20 mouse cellular contexts compared by ENCODE assay signal in genomic region chr17:50332012-50332300, GRCm38 (mm10). TPM values are rescaled to one million over a fixed set of nuclear protein-coding genes. Genes with fewer than 3 reads are reported as not detected.
DNase-seq lines count a peak whose midpoint lies in the region; ATAC-seq and TF ChIP-seq lines count a peak whose summit lies in the region.
"Had no signal": no experiment of that assay in that cellular context is flagged by ENCODE, and none has a peak within 500 bp of the region (broad histone marks: within the 10 kb centered on the region; RNA-seq: fewer than 3 reads in every experiment).

No protein-coding gene starts in this region.

- peak overlapping the region; percentile 5 for H3K4me3 ChIP-seq in erythroblast, embryonic 14.5 days (replicated peaks)
- H3K4me3 ChIP-seq in heart, postnatal 0 days (ENCODE audit: low read depth, low read length), result no peak overlapping the region
- no peak overlapping the region for H3K4me3 ChIP-seq in intestine, embryonic 14.5 days (ENCODE audit: low read depth, low read length)
- peak overlapping the region in 1 of 2 experiments; percentile 19; a peak in 1 of 4 replicates for H3K4me3 ChIP-seq in liver, embryonic 14.5 days (ENCODE audit: insufficient read depth in 1 of 2, low read depth in 2 of 2, low read length in 2 of 2)
- no peak overlapping the region for H3K4me3 ChIP-seq in forebrain, embryonic 12.5 days (replicated peaks)
- H3K4me3 ChIP-seq: forebrain, embryonic 10.5 days; hindbrain, embryonic 12.5 days; layer of hippocampus, adult 2 months; limb, embryonic 15.5 days; midbrain, embryonic 10.5 days had no signal

- peak; percentile 5 for DNase-seq in heart, postnatal 0 days (ENCODE audit: low spot score)
- DNase-seq in heart, postnatal 10 days, result no peak
- DNase-seq in intestine, embryonic 14.5 days (ENCODE audit: low spot score), result no peak
- DNase-seq in liver, embryonic 14.5 days (ENCODE audit: low read depth in 3 of 3, low spot score in 3 of 3), result no peak
- DNase-seq in cerebellum, postnatal 25 days, result no peak
- DNase-seq: adrenal gland, adult 8-10 months; cerebellum, postnatal 10 days; embryo, embryonic 11 days; gastrocnemius, postnatal 10 days; right cerebral cortex, postnatal 14 days had no signal

- 47% methylated on average over 7 of the region's 7 CpGs for WGBS in heart, postnatal 0 days
- 67% methylated on average over 7 of the region's 7 CpGs for WGBS in intestine, embryonic 14.5 days
- 11% methylated on average over 7 of the region's 7 CpGs for WGBS in liver, embryonic 14.5 days (ENCODE audit: insufficient replicate concordance)
- 92% methylated on average over 7 of the region's 7 CpGs for WGBS in forebrain, embryonic 12.5 days

- no peaks in the 10 kb centered on the region for H3K27me3 ChIP-seq in erythroblast, embryonic 14.5 days (ENCODE audit: control insufficient read depth)
- no peaks in the 10 kb centered on the region for H3K27me3 ChIP-seq in heart, postnatal 0 days (ENCODE audit: control insufficient read depth, insufficient read depth, low read length)
- H3K27me3 ChIP-seq in intestine, embryonic 14.5 days (replicated peaks; ENCODE audit: control insufficient read depth, insufficient read depth, low read length), result no peaks in the 10 kb centered on the region
- no peaks in the 10 kb centered on the region for H3K27me3 ChIP-seq in liver, embryonic 14.5 days (ENCODE audit: control insufficient read depth, insufficient read depth, low read length)
- H3K27me3 ChIP-seq in forebrain, embryonic 12.5 days, result no peaks in the 10 kb centered on the region
- H3K27me3 ChIP-seq: hindbrain, embryonic 12.5 days; limb, embryonic 15.5 days had no signal

- TF ChIP-seq EP300 in heart, postnatal 0 days (IDR thresholded peaks at IDR 0.05; ENCODE audit: low read depth), result no peak
- no peak for TF ChIP-seq EP300 in liver, embryonic 14.5 days (IDR thresholded peaks at IDR 0.05; ENCODE audit: low read depth)

- no peak overlapping the region for H3K9ac ChIP-seq in heart, postnatal 0 days (replicated peaks; ENCODE audit: low read depth, low read length)
- H3K9ac ChIP-seq in intestine, embryonic 14.5 days (ENCODE audit: low read length), result no peak overlapping the region
- no peak overlapping the region for H3K9ac ChIP-seq in liver, embryonic 14.5 days (replicated peaks)
- H3K9ac ChIP-seq in forebrain, embryonic 12.5 days, result no peak overlapping the region
- H3K9ac ChIP-seq: hindbrain, embryonic 12.5 days; limb, embryonic 15.5 days had no signal

- H3K4me1 ChIP-seq in erythroblast, embryonic 14.5 days (ENCODE audit: control insufficient read depth), result peaks cover 23% of the 10 kb centered on the region
- H3K4me1 ChIP-seq in heart, postnatal 0 days (ENCODE audit: control insufficient read depth, insufficient read depth), result no peaks in the 10 kb centered on the region
- 0 out of 2 replicates have a peak, but pooled peaks cover 3% of the 10 kb centered on the region for H3K4me1 ChIP-seq in intestine, embryonic 14.5 days (replicated peaks; ENCODE audit: control insufficient read depth, insufficient read depth, low read length)
- H3K4me1 ChIP-seq in liver, embryonic 14.5 days (replicated peaks; ENCODE audit: control insufficient read depth in 2 of 2, insufficient read depth in 2 of 2, low read length in 1 of 2), result peaks cover 0 to 17% of the 10 kb centered on the region in 2 experiments; a peak in 3 of 4 replicates
- no peaks in the 10 kb centered on the region for H3K4me1 ChIP-seq in forebrain, embryonic 12.5 days
- H3K4me1 ChIP-seq: hindbrain, embryonic 12.5 days; limb, embryonic 15.5 days had no signal

- no peak for ATAC-seq in erythroblast, adult 5-6 weeks (replicated peaks; ENCODE audit: low FRiP score, poor library complexity, severe bottlenecking)
- ATAC-seq in heart, postnatal 0 days (ENCODE audit: insufficient read depth, low read depth), result no peak
- no peak for ATAC-seq in intestine, embryonic 14.5 days (replicated peaks; ENCODE audit: low FRiP score, low TSS enrichment, low read depth)
- ATAC-seq in liver, embryonic 14.5 days (ENCODE audit: insufficient read depth), result no peak
- ATAC-seq in forebrain, embryonic 12.5 days (ENCODE audit: low FRiP score), result no peak
- ATAC-seq: Patski had no signal

- peak overlapping the region; percentile 70 for H3K27ac ChIP-seq in heart, postnatal 0 days (ENCODE audit: low read depth)
- H3K27ac ChIP-seq in intestine, embryonic 14.5 days (ENCODE audit: low read depth), result peak overlapping the region; percentile 35; the same call in 1 of the 2 replicates
- no peak overlapping the region for H3K27ac ChIP-seq in liver, embryonic 14.5 days
- H3K27ac ChIP-seq in forebrain, embryonic 12.5 days, result no peak overlapping the region
- H3K27ac ChIP-seq: forebrain, embryonic 10.5 days; hindbrain, embryonic 12.5 days; layer of hippocampus, adult 2 months; limb, embryonic 15.5 days had no signal

- H3K36me3 ChIP-seq in erythroblast, embryonic 14.5 days (ENCODE audit: control insufficient read depth), result no peaks in the 10 kb centered on the region
- H3K36me3 ChIP-seq in heart, postnatal 0 days (replicated peaks; ENCODE audit: control insufficient read depth, insufficient read depth, low read length), result no peaks in the 10 kb centered on the region
- H3K36me3 ChIP-seq in intestine, embryonic 14.5 days (ENCODE audit: control insufficient read depth, insufficient read depth, low read length), result no peaks in the 10 kb centered on the region
- H3K36me3 ChIP-seq in liver, embryonic 14.5 days (replicated peaks; ENCODE audit: control insufficient read depth, insufficient read depth, low read depth), result no peaks in the 10 kb centered on the region
- no peaks in the 10 kb centered on the region for H3K36me3 ChIP-seq in forebrain, embryonic 12.5 days (replicated peaks)
- H3K36me3 ChIP-seq: forebrain, embryonic 10.5 days; hindbrain, embryonic 12.5 days; limb, embryonic 15.5 days; midbrain, embryonic 10.5 days had no signal

- intact Hi-C loops in heart, postnatal 10 days (cut with DNase I), result no loop called here

- no peak overlapping the region for H3K4me2 ChIP-seq in heart, postnatal 0 days (ENCODE audit: low read depth, low read length)
- no peak overlapping the region for H3K4me2 ChIP-seq in intestine, embryonic 14.5 days (ENCODE audit: low read length)
- H3K4me2 ChIP-seq in liver, embryonic 14.5 days (ENCODE audit: low read depth), result peak overlapping the region; percentile 43
- H3K4me2 ChIP-seq in forebrain, embryonic 12.5 days, result no peak overlapping the region
- H3K4me2 ChIP-seq: hindbrain, embryonic 12.5 days; limb, embryonic 15.5 days had no signal

- no peak for TF ChIP-seq CTCF in heart, postnatal 0 days (IDR thresholded peaks at IDR 0.05; ENCODE audit: low read depth)
- no peak for TF ChIP-seq CTCF in liver, embryonic 14.5 days (IDR thresholded peaks at IDR 0.05; ENCODE audit: low read depth)

- H3K9me3 ChIP-seq in erythroblast, embryonic 14.5 days (ENCODE audit: control insufficient read depth, low read length), result no peaks in the 10 kb centered on the region
- H3K9me3 ChIP-seq in heart, postnatal 0 days (replicated peaks; ENCODE audit: control insufficient read depth, low read length), result no peaks in the 10 kb centered on the region
- H3K9me3 ChIP-seq in intestine, embryonic 14.5 days (ENCODE audit: control insufficient read depth, low read length), result no peaks in the 10 kb centered on the region
- H3K9me3 ChIP-seq in liver, embryonic 14.5 days (ENCODE audit: control insufficient read depth, low read length), result no peaks in the 10 kb centered on the region
- H3K9me3 ChIP-seq in forebrain, embryonic 12.5 days, result no peaks in the 10 kb centered on the region
- H3K9me3 ChIP-seq: forebrain, embryonic 10.5 days; hindbrain, embryonic 12.5 days; limb, embryonic 15.5 days; midbrain, embryonic 10.5 days had no signal

RNA-seq across cellular contexts. Expression of gene Dazl, which starts 38.5 kb away (rescaled TPM):
- not detected in 2 replicates for polyA plus RNA-seq in erythroblast, embryonic 14.5 days (2012)
- total RNA-seq in erythroblast, adult 5-6 weeks (2015; ENCODE audit: low replicate concordance), result not detected in 2 replicates
- 0.51 TPM in 1 of 2 replicates, not detected in the other for total RNA-seq in erythroblast, adult 5-6 weeks (2017; ENCODE audit: low replicate concordance)
- 0.31 TPM in 2 replicates for total RNA-seq in heart, postnatal 0 days (2014; rRNA removed; ENCODE audit: low replicate concordance)
- polyA plus RNA-seq in heart, postnatal 0 days (2015; fragmentation: Nextera tagmentation; extraction: Ambion mirVana), result 0.23 and 0.48 TPM in 2 replicates
- total RNA-seq in heart, postnatal 10 days (2021), result under 1 TPM; 0.10 to 0.22 TPM
- polyA plus RNA-seq in intestine, embryonic 14.5 days (2014; fragmentation: Nextera tagmentation; extraction: Ambion mirVana), result 0.20 and 0.78 TPM in 2 replicates
- polyA plus RNA-seq in liver, embryonic 14.5 days (2012; rRNA removed), result 0.02 TPM in 1 of 2 replicates, not detected in the other
- 0.10 TPM in 1 of 2 replicates, not detected in the other for polyA plus RNA-seq in liver, embryonic 14.5 days (2014; fragmentation: Nextera tagmentation; extraction: Ambion mirVana)
- polyA plus RNA-seq in forebrain, embryonic 12.5 days (2016; fragmentation: Nextera tagmentation; extraction: Ambion mirVana), result 0.33 and 0.45 TPM in 2 replicates
- polyA plus RNA-seq: forebrain, embryonic 10.5 days; Patski; spleen, adult 2 months had no signal

Comparison
In these comparisons a context has a peak if more than half of its experiments do, and no peak if none do; other contexts are left out.
1. H3K27ac ChIP-seq: peak in heart, postnatal 0 days (single experiment) and intestine, embryonic 14.5 days (single experiment); none in liver, embryonic 14.5 days (single experiment) and forebrain, embryonic 12.5 days (single experiment).